ENCODE assay signal across 8 mouse cellular contexts in the genomic region with DNA sequence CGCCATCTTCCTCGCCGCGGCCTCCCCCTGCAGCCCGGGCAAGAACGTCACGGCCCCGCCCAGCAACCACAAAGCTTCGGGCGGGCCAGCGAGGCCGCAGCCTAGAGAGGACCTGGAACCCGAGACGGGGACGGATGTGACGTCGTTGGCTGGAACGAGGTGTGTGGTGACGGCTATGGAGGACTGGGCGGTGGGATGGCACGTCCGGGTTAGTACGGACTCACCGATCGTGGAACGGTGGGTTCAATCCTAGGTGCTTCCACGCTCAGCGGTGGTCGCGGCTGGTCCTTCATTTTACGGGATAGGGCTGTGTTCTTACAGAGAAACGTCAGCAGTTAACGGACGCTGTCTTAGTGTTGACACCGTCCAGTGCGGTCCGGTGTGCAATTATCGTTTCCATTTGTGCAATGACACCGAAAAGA. TPM values are rescaled to one million over a fixed set of nuclear protein-coding genes. Genes with fewer than 3 reads are reported as not detected.
DNase-seq lines count a peak whose midpoint lies in the region; ATAC-seq and TF ChIP-seq lines count a peak whose summit lies in the region.

A gene (minus strand): TSS at position 79 of the 422 bp plus-strand sequence.

- peaks cover 54% of the 10 kb centered on the region for H3K36me3 ChIP-seq in forebrain, embryonic 10.5 days (replicated peaks)
- H3K36me3 ChIP-seq in heart, embryonic 15.5 days = peaks cover 31% of the 10 kb centered on the region
- H3K36me3 ChIP-seq in liver, embryonic 14.5 days (replicated peaks; ENCODE audit: control insufficient read depth, insufficient read depth, low read depth) = peaks cover 30% of the 10 kb centered on the region
- H3K36me3 ChIP-seq in neural tube, embryonic 11.5 days (ENCODE audit: control insufficient read depth, insufficient read depth, low read length) = peaks cover 3% of the 10 kb centered on the region; the same call in 1 of the 2 replicates
- no peaks in the 10 kb centered on the region; the same call in 1 of the 2 replicates for H3K36me3 ChIP-seq in stomach, postnatal 0 days (ENCODE audit: control insufficient read depth, insufficient read depth, low read length)

- H3K9me3 ChIP-seq in forebrain, embryonic 10.5 days = no peaks in the 10 kb centered on the region
- H3K9me3 ChIP-seq in heart, embryonic 15.5 days (replicated peaks) = no peaks in the 10 kb centered on the region
- H3K9me3 ChIP-seq in liver, embryonic 14.5 days (ENCODE audit: control insufficient read depth, low read length) = no peaks in the 10 kb centered on the region
- H3K9me3 ChIP-seq in neural tube, embryonic 11.5 days (ENCODE audit: control insufficient read depth, low read length) = no peaks in the 10 kb centered on the region
- H3K9me3 ChIP-seq in stomach, postnatal 0 days (ENCODE audit: control insufficient read depth, low read length) = no peaks in the 10 kb centered on the region

- H3K9ac ChIP-seq in heart, embryonic 15.5 days = peak within 1 kb of the TSS; percentile 96
- peak within 1 kb of the TSS; percentile 94 for H3K9ac ChIP-seq in liver, embryonic 14.5 days (replicated peaks)
- peak within 1 kb of the TSS; percentile 97 for H3K9ac ChIP-seq in neural tube, embryonic 11.5 days (ENCODE audit: low read length)
- H3K9ac ChIP-seq in stomach, postnatal 0 days (ENCODE audit: low read length) = peak within 1 kb of the TSS; percentile 98

- peak within 1 kb of the TSS; percentile 80 for H3K4me2 ChIP-seq in heart, embryonic 15.5 days
- H3K4me2 ChIP-seq in liver, embryonic 14.5 days (ENCODE audit: low read depth) = peak within 1 kb of the TSS; percentile 89
- H3K4me2 ChIP-seq in neural tube, embryonic 11.5 days (ENCODE audit: low read depth) = peak within 1 kb of the TSS; percentile 66
- peak within 1 kb of the TSS; percentile 59 for H3K4me2 ChIP-seq in stomach, postnatal 0 days (replicated peaks; ENCODE audit: low read depth)

- TF ChIP-seq CTCF in liver, embryonic 14.5 days (IDR thresholded peaks at IDR 0.05; ENCODE audit: low read depth) = 0 out of 2 replicates have a peak, but pooled peaks have one; percentile 13
- no peak for TF ChIP-seq CTCF in stomach, postnatal 0 days (IDR thresholded peaks at IDR 0.05; ENCODE audit: low read depth)

- no peaks in the 10 kb centered on the region for H3K27me3 ChIP-seq in forebrain, embryonic 10.5 days (ENCODE audit: poor library complexity, severe bottlenecking)
- H3K27me3 ChIP-seq in heart, embryonic 15.5 days = no peaks in the 10 kb centered on the region
- H3K27me3 ChIP-seq in liver, embryonic 14.5 days (ENCODE audit: control insufficient read depth, insufficient read depth, low read length) = no peaks in the 10 kb centered on the region
- H3K27me3 ChIP-seq in neural tube, embryonic 11.5 days (ENCODE audit: control insufficient read depth, insufficient read depth, low read length) = no peaks in the 10 kb centered on the region
- no peaks in the 10 kb centered on the region for H3K27me3 ChIP-seq in stomach, postnatal 0 days (ENCODE audit: control insufficient read depth, insufficient read depth, low read length)

- peak; percentile 99 for ATAC-seq in heart, embryonic 15.5 days (replicated peaks; ENCODE audit: insufficient number of reproducible peaks, insufficient read depth, low FRiP score, low read depth)
- ATAC-seq in liver, embryonic 14.5 days (ENCODE audit: insufficient read depth) = peak; percentile 99
- peak; percentile 100 for ATAC-seq in neural tube, embryonic 11.5 days (ENCODE audit: insufficient read depth, low FRiP score, low TSS enrichment)
- peak; percentile 100 for ATAC-seq in stomach, postnatal 0 days (ENCODE audit: low FRiP score, low TSS enrichment)

- H3K4me3 ChIP-seq in forebrain, embryonic 10.5 days = peak within 1 kb of the TSS; percentile 90
- peak within 1 kb of the TSS; percentile 95 for H3K4me3 ChIP-seq in heart, embryonic 15.5 days
- peak within 1 kb of the TSS; percentile 94 to 99 for H3K4me3 ChIP-seq in liver, embryonic 14.5 days (ENCODE audit: insufficient read depth in 1 of 2, low read depth in 2 of 2, low read length in 2 of 2)
- peak within 1 kb of the TSS; percentile 97 for H3K4me3 ChIP-seq in neural tube, embryonic 11.5 days (ENCODE audit: low read depth, low read length)
- peak within 1 kb of the TSS; percentile 88 for H3K4me3 ChIP-seq in stomach, postnatal 0 days (ENCODE audit: low read depth, low read length)

- peak within 1 kb of the TSS; percentile 98 for H3K27ac ChIP-seq in forebrain, embryonic 10.5 days
- peak within 1 kb of the TSS; percentile 95 for H3K27ac ChIP-seq in heart, embryonic 15.5 days
- peak within 1 kb of the TSS; percentile 84 for H3K27ac ChIP-seq in liver, embryonic 14.5 days
- H3K27ac ChIP-seq in neural tube, embryonic 11.5 days (ENCODE audit: low read depth, low read length) = peak within 1 kb of the TSS; percentile 80
- H3K27ac ChIP-seq in stomach, postnatal 0 days (replicated peaks) = peak within 1 kb of the TSS; percentile 97

- peak; percentile 94 to 96 for DNase-seq in CD8-positive naive resting alpha-beta T cell, adult 2 months (ENCODE audit: low read depth in 2 of 2, low spot score in 2 of 2)
- peak; percentile 97 for DNase-seq in c-Kit-positive CD71-negative TER-119-negative erythroid progenitor cells, embryonic 14.5 days (ENCODE audit: low read depth)
- peak; percentile 99 for DNase-seq in forebrain, embryonic 10.5 days (ENCODE audit: extremely low spot score, low spot score)
- peak; percentile 98 to 99 for DNase-seq in kidney, postnatal 25 days
- DNase-seq in liver, embryonic 14.5 days (ENCODE audit: low read depth in 3 of 3, low spot score in 3 of 3) = peak; percentile 95 to 97 (median 96)
- peak; percentile 98 for DNase-seq in neural tube, embryonic 11.5 days (ENCODE audit: low spot score)
- DNase-seq in stomach, postnatal 0 days (ENCODE audit: low spot score) = peak; percentile 98

- no peak for TF ChIP-seq EP300 in liver, embryonic 14.5 days (IDR thresholded peaks at IDR 0.05; ENCODE audit: low read depth)
- no peak for TF ChIP-seq EP300 in stomach, postnatal 0 days (optimal IDR thresholded peaks at IDR 0.05)

- peaks cover 24% of the 10 kb centered on the region for H3K4me1 ChIP-seq in forebrain, embryonic 10.5 days
- H3K4me1 ChIP-seq in heart, embryonic 15.5 days (replicated peaks) = peaks cover 23% of the 10 kb centered on the region
- peaks cover 12 to 14% of the 10 kb centered on the region in 2 experiments for H3K4me1 ChIP-seq in liver, embryonic 14.5 days (replicated peaks; ENCODE audit: control insufficient read depth in 2 of 2, insufficient read depth in 2 of 2, low read length in 1 of 2)
- peaks cover 8% of the 10 kb centered on the region for H3K4me1 ChIP-seq in neural tube, embryonic 11.5 days (ENCODE audit: control insufficient read depth, insufficient read depth, low read length)
- peaks cover 3% of the 10 kb centered on the region; the same call in 1 of the 2 replicates for H3K4me1 ChIP-seq in stomach, postnatal 0 days (replicated peaks; ENCODE audit: control insufficient read depth, insufficient read depth)

- under 1% methylated on average over 39 of the region's 39 CpGs for WGBS in forebrain, embryonic 10.5 days
- WGBS in heart, embryonic 15.5 days = under 1% methylated on average over 39 of the region's 39 CpGs
- under 1% methylated on average over 39 of the region's 39 CpGs for WGBS in liver, embryonic 14.5 days (ENCODE audit: insufficient replicate concordance)
- WGBS in neural tube, embryonic 11.5 days = under 1% methylated on average over 39 of the region's 39 CpGs
- under 1% methylated on average over 39 of the region's 39 CpGs for WGBS in stomach, postnatal 0 days

RNA-seq across cellular contexts. Expression of the gene that starts here (rescaled TPM):
- polyA plus RNA-seq in forebrain, embryonic 10.5 days (2016; fragmentation: Nextera tagmentation; extraction: Ambion mirVana) = 330 and 358 TPM in 2 replicates
- polyA plus RNA-seq in heart, embryonic 15.5 days (2015; fragmentation: Nextera tagmentation; extraction: Ambion mirVana) = 140 and 148 TPM in 2 replicates
- 22.2 and 33.6 TPM in 2 replicates for polyA plus RNA-seq in liver, embryonic 14.5 days (2012; rRNA removed)
- polyA plus RNA-seq in liver, embryonic 14.5 days (2014; fragmentation: Nextera tagmentation; extraction: Ambion mirVana) = 102 and 107 TPM in 2 replicates
- polyA plus RNA-seq in neural tube, embryonic 11.5 days (2014; fragmentation: Nextera tagmentation; extraction: Ambion mirVana) = 311 and 312 TPM in 2 replicates
- 122 and 128 TPM in 2 replicates for polyA plus RNA-seq in stomach, postnatal 0 days (2015; fragmentation: Nextera tagmentation; extraction: Ambion mirVana)

Comparison
In these comparisons a context has a peak if more than half of its experiments do, and no peak if none do; other contexts are left out.
1. Peak in every context shown above with its lines: DNase-seq, ATAC-seq, H3K4me3 ChIP-seq and H3K27ac ChIP-seq.